Mouse (Mus musculus): ENCODE measurements around the gene Cdc42se2. TPM values are rescaled to one million over a fixed set of nuclear protein-coding genes. Genes with fewer than 3 reads are reported as not detected.

The Cdc42se2 gene
- polyA plus RNA-seq, 1 experiment from 2014 or later = 259 TPM

- Histone ChIP-seq H3K9me3 (ENCODE audit: control insufficient read depth, low read length) (no peaks in the 10 kb centered on the region), H3K36me3 (ENCODE audit: control insufficient read depth, insufficient read depth, low read length) (no peaks in the 10 kb centered on the region), H3K9ac (ENCODE audit: low read length) (no peak overlapping the region), H3K4me2 (no peak overlapping the region), H3K27ac (ENCODE audit: low read depth, low read length) (no peak overlapping the region), H3K4me3 (ENCODE audit: low read depth, low read length) (no peak overlapping the region), H3K4me1 (ENCODE audit: control insufficient read depth, insufficient read depth, low read length) (0 out of 2 replicates have a peak, but pooled peaks cover 7% of the 10 kb centered on the region), H3K27me3 (ENCODE audit: control insufficient read depth, insufficient read depth, low read length) (no peaks in the 10 kb centered on the region)
- no peak for ATAC-seq (ENCODE audit: low FRiP score)
- DNase-seq (ENCODE audit: low spot score, missing footprints) = no peak
Measured at GRCm38 (mm10) chr11:54771549-54771948, 15.9 kb downstream of the Cdc42se2 start.

GRCm38 (mm10) chr11:54769843-54770242, 17.6 kb downstream of the Cdc42se2 start:
- DNase-seq (ENCODE audit: low spot score, missing footprints) = no peak
- Histone ChIP-seq H3K4me2 (no peak overlapping the region), H3K9ac (ENCODE audit: low read length) (no peak overlapping the region), H3K27me3 (ENCODE audit: control insufficient read depth, insufficient read depth, low read length) (no peaks in the 10 kb centered on the region), H3K27ac (ENCODE audit: low read depth, low read length) (no peak overlapping the region), H3K9me3 (ENCODE audit: control insufficient read depth, low read length) (no peaks in the 10 kb centered on the region), H3K36me3 (ENCODE audit: control insufficient read depth, insufficient read depth, low read length) (no peaks in the 10 kb centered on the region), H3K4me1 (ENCODE audit: control insufficient read depth, insufficient read depth, low read length) (peaks cover 12% of the 10 kb centered on the region), H3K4me3 (ENCODE audit: low read depth, low read length) (no peak overlapping the region)
- ATAC-seq (ENCODE audit: low FRiP score) = no peak
- 87% methylated on average over 5 of the region's 5 CpGs for WGBS

DNA sequence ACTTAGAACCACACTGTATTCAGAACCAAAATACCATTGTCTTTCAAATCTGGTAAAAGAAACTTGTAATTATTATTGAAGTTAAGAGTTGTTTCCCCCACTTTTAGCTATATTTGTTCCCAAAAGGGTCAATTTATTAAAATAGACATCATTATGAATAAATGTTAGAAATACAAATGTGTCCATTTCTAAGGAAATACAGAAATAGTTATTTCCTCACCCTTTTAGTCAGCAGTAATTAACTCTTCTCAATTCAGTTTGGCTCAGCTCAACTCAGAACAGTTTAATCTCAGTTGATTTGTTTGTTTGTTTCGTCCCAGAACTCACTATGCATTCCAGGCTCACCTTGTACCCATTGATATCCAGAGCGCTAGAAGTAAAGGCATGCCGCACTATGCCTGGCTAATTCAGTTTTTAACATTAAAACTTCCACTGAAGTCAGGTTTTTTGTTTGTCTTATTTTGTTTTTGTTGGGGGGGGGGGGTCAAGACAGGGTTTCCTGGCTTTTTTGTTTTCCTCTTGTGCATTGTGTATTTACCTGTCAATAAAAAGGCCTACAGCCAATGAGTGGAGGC, 19.3 kb downstream of the Cdc42se2 start:
- Histone ChIP-seq H3K4me3 (ENCODE audit: low read depth, low read length) (no peak overlapping the region), H3K27ac (ENCODE audit: low read depth, low read length) (no peak overlapping the region), H3K4me1 (ENCODE audit: control insufficient read depth, insufficient read depth, low read length) (peaks cover 16% of the 10 kb centered on the region), H3K9me3 (ENCODE audit: control insufficient read depth, low read length) (no peaks in the 10 kb centered on the region), H3K9ac (ENCODE audit: low read length) (no peak overlapping the region), H3K4me2 (no peak overlapping the region), H3K36me3 (ENCODE audit: control insufficient read depth, insufficient read depth, low read length) (no peaks in the 10 kb centered on the region), H3K27me3 (ENCODE audit: control insufficient read depth, insufficient read depth, low read length) (no peaks in the 10 kb centered on the region)
- 68% methylated on average over 3 of the region's 3 CpGs for WGBS
- ATAC-seq (ENCODE audit: low FRiP score) = no peak
- DNase-seq (ENCODE audit: low spot score, missing footprints) = no peak

DNA sequence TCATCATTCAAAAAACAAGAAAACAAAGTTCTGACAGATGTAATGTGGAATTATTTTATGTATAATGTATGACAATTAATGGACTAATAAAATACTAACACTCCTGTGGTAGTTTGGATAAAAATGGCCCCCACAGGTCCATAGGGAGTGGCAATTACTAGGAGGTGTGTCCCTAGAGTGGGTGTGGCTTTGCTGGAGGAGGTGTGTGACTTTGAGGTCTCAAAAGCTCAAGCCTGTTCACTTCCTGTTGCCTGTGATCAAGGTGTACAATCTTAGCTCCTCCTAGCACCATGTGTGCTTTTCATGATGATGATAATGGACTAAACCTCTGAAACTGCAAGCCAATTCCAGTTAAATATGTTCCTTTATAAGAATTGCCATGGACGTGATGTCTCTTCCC, 22.7 kb downstream of the Cdc42se2 start:
- no peak overlapping the region for H3K27ac ChIP-seq (ENCODE audit: low read depth, low read length)
- H3K27me3 ChIP-seq (ENCODE audit: control insufficient read depth, insufficient read depth, low read length) = no peaks in the 10 kb centered on the region
- ATAC-seq (ENCODE audit: low FRiP score) (no peak), DNase-seq (ENCODE audit: low spot score, missing footprints) (no peak)
- WGBS = 87% methylated on average over 1 of the region's 1 CpGs
- peaks cover 22% of the 10 kb centered on the region for H3K4me1 ChIP-seq (ENCODE audit: control insufficient read depth, insufficient read depth, low read length)
- H3K9ac ChIP-seq (ENCODE audit: low read length) = no peak overlapping the region
- no peaks in the 10 kb centered on the region for H3K36me3 ChIP-seq (ENCODE audit: control insufficient read depth, insufficient read depth, low read length)
- H3K4me3 ChIP-seq (ENCODE audit: low read depth, low read length) = no peak overlapping the region
- H3K9me3 ChIP-seq (ENCODE audit: control insufficient read depth, low read length) = no peaks in the 10 kb centered on the region
- H3K4me2 ChIP-seq = no peak overlapping the region

DNA sequence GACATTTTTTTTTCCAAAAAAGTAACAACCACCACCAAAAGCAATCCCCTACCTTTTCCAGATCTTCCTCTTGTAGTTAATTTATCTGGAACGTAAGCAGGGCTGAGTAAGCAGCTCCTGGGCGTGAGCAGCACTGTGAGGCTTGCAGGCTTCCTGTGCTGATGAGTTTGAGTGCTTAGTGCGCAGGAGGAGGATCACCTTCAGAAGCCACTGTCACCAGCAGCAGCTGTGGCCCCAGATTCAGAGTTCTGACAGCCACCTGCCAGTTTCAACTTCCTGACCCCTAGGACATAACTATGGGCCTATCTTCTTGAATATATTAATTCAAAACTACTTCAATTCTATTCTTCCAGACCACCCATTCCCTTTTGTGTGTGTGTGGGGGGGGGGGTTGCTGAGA, 23.4 kb downstream of the Cdc42se2 start:
- no peak overlapping the region for H3K4me3 ChIP-seq (ENCODE audit: low read depth, low read length)
- H3K9me3 ChIP-seq (ENCODE audit: control insufficient read depth, low read length) = no peaks in the 10 kb centered on the region
- 66% methylated on average over 3 of the region's 3 CpGs for WGBS
- DNase-seq (ENCODE audit: low spot score, missing footprints) (no peak), ATAC-seq (ENCODE audit: low FRiP score) (no peak)
- no peak overlapping the region for H3K27ac ChIP-seq (ENCODE audit: low read depth, low read length)
- H3K4me1 ChIP-seq (ENCODE audit: control insufficient read depth, insufficient read depth, low read length) = peaks cover 22% of the 10 kb centered on the region
- H3K9ac ChIP-seq (ENCODE audit: low read length) = no peak overlapping the region
- no peaks in the 10 kb centered on the region for H3K27me3 ChIP-seq (ENCODE audit: control insufficient read depth, insufficient read depth, low read length)
- H3K4me2 ChIP-seq = no peak overlapping the region
- H3K36me3 ChIP-seq (ENCODE audit: control insufficient read depth, insufficient read depth, low read length) = no peaks in the 10 kb centered on the region

DNA sequence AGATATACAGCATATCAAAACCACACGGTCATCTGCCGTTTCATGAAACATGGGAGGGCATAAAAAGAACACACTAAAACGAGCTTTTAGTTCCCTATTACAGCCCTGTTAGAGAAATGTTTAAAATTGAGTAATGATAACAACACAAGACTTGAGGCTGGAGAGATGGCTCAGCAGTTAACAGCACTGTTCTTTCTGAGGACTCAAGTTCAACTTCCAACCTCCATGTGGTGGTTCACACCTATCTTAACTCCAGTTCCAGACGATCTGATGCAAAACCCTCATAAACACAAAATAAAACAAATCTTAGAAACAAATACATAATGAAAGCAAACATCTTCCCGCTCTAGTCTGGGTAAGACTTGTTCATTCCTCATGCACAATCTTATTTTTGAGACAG, 24.7 kb downstream of the Cdc42se2 start:
- no peaks in the 10 kb centered on the region for H3K9me3 ChIP-seq (ENCODE audit: control insufficient read depth, low read length)
- WGBS = 91% methylated on average over 5 of the region's 5 CpGs
- DNase-seq (ENCODE audit: low spot score, missing footprints) (no peak), ATAC-seq (ENCODE audit: low FRiP score) (no peak)
- H3K9ac ChIP-seq (ENCODE audit: low read length) = no peak overlapping the region
- H3K4me1 ChIP-seq (ENCODE audit: control insufficient read depth, insufficient read depth, low read length) = peaks cover 20% of the 10 kb centered on the region
- no peak overlapping the region for H3K4me3 ChIP-seq (ENCODE audit: low read depth, low read length)
- no peaks in the 10 kb centered on the region for H3K27me3 ChIP-seq (ENCODE audit: control insufficient read depth, insufficient read depth, low read length)
- H3K4me2 ChIP-seq = no peak overlapping the region
- no peak overlapping the region for H3K27ac ChIP-seq (ENCODE audit: low read depth, low read length)
- H3K36me3 ChIP-seq (ENCODE audit: control insufficient read depth, insufficient read depth, low read length) = no peaks in the 10 kb centered on the region

DNA sequence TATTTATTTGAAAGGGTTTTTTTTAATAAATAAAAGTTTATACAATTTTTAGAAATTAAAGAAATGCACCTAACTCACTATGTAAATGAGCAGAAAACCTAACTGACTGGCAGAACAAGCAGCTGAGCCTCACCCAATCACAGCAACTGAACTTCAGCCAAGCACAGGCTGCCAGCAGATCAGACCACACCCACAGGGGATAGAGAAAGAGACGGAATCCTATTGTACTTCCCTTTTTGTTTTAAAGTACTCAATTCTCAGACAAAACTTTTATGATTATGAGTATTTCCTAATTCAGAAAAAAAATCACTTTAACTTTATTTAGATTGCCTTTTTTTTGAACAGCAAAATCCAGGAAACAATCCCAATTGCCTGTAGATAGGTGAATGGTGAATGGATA, 29.5 kb downstream of the Cdc42se2 start:
- peaks cover 37% of the 10 kb centered on the region for H3K4me1 ChIP-seq (ENCODE audit: control insufficient read depth, insufficient read depth, low read length)
- no peak for DNase-seq (ENCODE audit: low spot score, missing footprints)
- no peak overlapping the region for H3K27ac ChIP-seq (ENCODE audit: low read depth, low read length)
- H3K27me3 ChIP-seq (ENCODE audit: control insufficient read depth, insufficient read depth, low read length) = no peaks in the 10 kb centered on the region
- H3K4me2 ChIP-seq = no peak overlapping the region
- H3K9me3 ChIP-seq (ENCODE audit: control insufficient read depth, low read length) = no peaks in the 10 kb centered on the region
- H3K9ac ChIP-seq (ENCODE audit: low read length) = no peak overlapping the region
- no peak for ATAC-seq (ENCODE audit: low FRiP score)
- 24% methylated on average over 1 of the region's 1 CpGs for WGBS
- no peak overlapping the region for H3K4me3 ChIP-seq (ENCODE audit: low read depth, low read length)
- H3K36me3 ChIP-seq (ENCODE audit: control insufficient read depth, insufficient read depth, low read length) = 0 out of 2 replicates have a peak, but pooled peaks cover under 1% of the 10 kb centered on the region

DNA sequence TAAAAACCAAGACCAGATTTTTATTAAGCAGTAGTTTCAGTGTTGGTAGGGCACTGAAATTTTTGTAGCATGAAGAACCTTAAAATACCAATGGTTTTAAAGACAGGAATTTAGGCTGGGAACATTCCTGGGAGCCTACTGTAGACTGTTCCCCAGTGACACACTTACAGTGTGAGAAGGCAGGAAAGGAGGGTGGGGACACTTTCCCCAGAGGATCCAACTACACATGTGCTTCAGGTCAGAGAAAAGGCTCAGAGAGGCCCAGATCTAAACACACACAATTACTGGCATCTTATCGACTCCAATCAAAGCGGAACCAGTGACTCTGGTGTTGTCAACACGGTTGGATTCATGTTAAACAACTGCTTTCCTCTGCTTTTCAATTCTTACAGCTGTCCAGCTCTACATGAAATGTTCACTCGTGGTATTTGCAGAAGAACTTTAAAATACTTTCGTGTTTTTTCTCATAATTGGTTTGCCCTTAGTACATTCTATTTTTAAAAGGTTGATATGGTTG, 32.3 kb downstream of the Cdc42se2 start:
- DNase-seq (ENCODE audit: low spot score, missing footprints) = peak; percentile 91
- Histone ChIP-seq H3K4me3 (ENCODE audit: low read depth, low read length) (no peak overlapping the region), H3K9ac (ENCODE audit: low read length) (peak overlapping the region; percentile 30)

GRCm38 (mm10) chr11:54754301-54755147, 33.0 kb downstream of the Cdc42se2 start:
- Histone ChIP-seq H3K9ac (ENCODE audit: low read length) (peak overlapping the region; percentile 40; the same call in 1 of the 2 replicates), H3K27ac (ENCODE audit: low read depth, low read length) (peak overlapping the region; percentile 97), H3K4me1 (ENCODE audit: control insufficient read depth, insufficient read depth, low read length) (peaks cover 33% of the 10 kb centered on the region), H3K27me3 (ENCODE audit: control insufficient read depth, insufficient read depth, low read length) (no peaks in the 10 kb centered on the region), H3K4me3 (ENCODE audit: low read depth, low read length) (no peak overlapping the region), H3K4me2 (peak overlapping the region; percentile 35), H3K36me3 (ENCODE audit: control insufficient read depth, insufficient read depth, low read length) (0 out of 2 replicates have a peak, but pooled peaks cover 2% of the 10 kb centered on the region), H3K9me3 (ENCODE audit: control insufficient read depth, low read length) (no peaks in the 10 kb centered on the region)
- WGBS = 16% methylated on average over 10 of the region's 10 CpGs
- ATAC-seq (ENCODE audit: low FRiP score) (peak; percentile 94), DNase-seq (ENCODE audit: low spot score, missing footprints) (peak; percentile 95)

More for the DNA sequence above, 32.3 kb downstream of the Cdc42se2 start:
- H3K9me3 ChIP-seq (ENCODE audit: control insufficient read depth, low read length) = no peaks in the 10 kb centered on the region
- H3K27me3 ChIP-seq (ENCODE audit: control insufficient read depth, insufficient read depth, low read length) = no peaks in the 10 kb centered on the region
- 0 out of 2 replicates have a peak, but pooled peaks have one; percentile 19 for ATAC-seq (ENCODE audit: low FRiP score)
- 0 out of 2 replicates have a peak, but pooled peaks cover 2% of the 10 kb centered on the region for H3K36me3 ChIP-seq (ENCODE audit: control insufficient read depth, insufficient read depth, low read length)
- 41% methylated on average over 5 of the region's 5 CpGs for WGBS
- peak overlapping the region; percentile 97 for H3K27ac ChIP-seq (ENCODE audit: low read depth, low read length)
- peak overlapping the region; percentile 35; the same call in 1 of the 2 replicates for H3K4me2 ChIP-seq
- peaks cover 35% of the 10 kb centered on the region for H3K4me1 ChIP-seq (ENCODE audit: control insufficient read depth, insufficient read depth, low read length)

Measured in midbrain, embryonic 11.5 days (tissue).